Mouse (Mus musculus) MEL (cell line): ENCODE data around the gene Ercc6. TPM values are rescaled to one million over a fixed set of nuclear protein-coding genes. Genes with fewer than 3 reads are reported as not detected.
A peak's percentile ranks its signal among the peaks of the same experiment; 100 is the strongest.

Experiments used
- DNase-seq: peaks from one replicate; pipeline ENCODE4 v3.0.0; 2011; ENCODE audit warnings: low read depth, low spot score
- H3K27ac ChIP-seq: 2 replicates; pipeline ENCODE4 v1.5.1; 2012; ENCODE audit warnings: low read depth, mild to moderate bottlenecking, control low read depth, low read length, moderate library complexity; ENCODE audit not compliant: control insufficient read depth
- H3K27me3 ChIP-seq, 2 experiments: fragments of 150-350 bp in 1 of 2; sonication (generic) in 1 of 2; 2 replicates each; pipeline ENCODE4 v1.6.1; 2012; ENCODE audit warnings: low read length in 2 of 2, mild to moderate bottlenecking in 2 of 2, improper control_type of control experiment in 1 of 2, moderate library complexity in 1 of 2; ENCODE audit not compliant: insufficient read depth in 2 of 2, control insufficient read depth in 1 of 2
- H3K36me3 ChIP-seq, 2 experiments: 2 replicates each; pipeline ENCODE4 v1.6.1; 2012 to 2014; ENCODE audit warnings: low read length in 2 of 2, improper control_type of control experiment in 1 of 2, inconsistent platforms in 1 of 2, mild to moderate bottlenecking in 1 of 2; ENCODE audit not compliant: insufficient read depth in 2 of 2, control insufficient read depth in 1 of 2
- H3K4me1 ChIP-seq, 2 experiments: fragments of 150-350 bp in 1 of 2; sonication (generic) in 1 of 2; 2 replicates each; pipeline ENCODE4 v1.6.1; 2012; ENCODE audit warnings: low read length in 2 of 2, improper control_type of control experiment in 1 of 2, mild to moderate bottlenecking in 1 of 2; ENCODE audit not compliant: insufficient read depth in 2 of 2, control insufficient read depth in 1 of 2
- H3K4me3 ChIP-seq, 2 experiments: fragments of 150-350 bp in 1 of 2; sonication (generic) in 1 of 2; 2 replicates each; pipeline ENCODE4 v1.5.1; 2012; ENCODE audit warnings: low read depth in 2 of 2, low read length in 2 of 2, mild to moderate bottlenecking in 2 of 2, moderate library complexity in 2 of 2, control low read depth in 1 of 2, improper control_type of control experiment in 1 of 2; ENCODE audit not compliant: control insufficient read depth in 1 of 2, insufficient read depth in 1 of 2
- H3K79me2 ChIP-seq: 2 replicates; pipeline ENCODE4 v1.6.1; 2012; ENCODE audit warnings: mild to moderate bottlenecking, low read length, moderate library complexity; ENCODE audit not compliant: control insufficient read depth, poor library complexity, insufficient read depth
- H3K9ac ChIP-seq: 2 replicates; pipeline ENCODE4 v1.6.1; 2012; ENCODE audit warnings: low read depth, mild to moderate bottlenecking, control low read depth, low read length, moderate library complexity; ENCODE audit not compliant: control insufficient read depth, poor library complexity, severe bottlenecking
- H3K9me3 ChIP-seq: fragments of 150-350 bp; sonication (generic); replicated peaks from 2 replicates; pipeline ENCODE4 v1.6.1; 2012; ENCODE audit warnings: mild to moderate bottlenecking, low read length, improper control_type of control experiment, moderate library complexity; ENCODE audit not compliant: insufficient read depth
- BHLHE40 ChIP-seq: IDR thresholded peaks from 2 replicates; pipeline ENCODE4 v1.6.1; 2012; ENCODE audit warnings: low read depth, mild to moderate bottlenecking, inconsistent platforms, low read length, improper control_type of control experiment, borderline replicate concordance
- ELF1 ChIP-seq: IDR thresholded peaks from 2 replicates; pipeline ENCODE4 v1.6.1; 2014; ENCODE audit warnings: low read depth, mild to moderate bottlenecking, inconsistent platforms, low read length, improper control_type of control experiment, moderate library complexity
- EP300 ChIP-seq, 2 experiments: IDR thresholded peaks; 2 replicates each; pipeline ENCODE4 v1.6.1; 2011; ENCODE audit warnings: improper control_type of control experiment in 2 of 2, low read length in 2 of 2, low read depth in 1 of 2, mild to moderate bottlenecking in 1 of 2
- ETS1 ChIP-seq: IDR thresholded peaks from 2 replicates; pipeline ENCODE4 v1.6.1; 2012; ENCODE audit warnings: low read depth, mild to moderate bottlenecking, inconsistent platforms, low read length, improper control_type of control experiment, moderate library complexity
- GABPA ChIP-seq: IDR thresholded peaks from 2 replicates; pipeline ENCODE4 v1.6.1; 2012; ENCODE audit warnings: low read depth, mild to moderate bottlenecking, inconsistent platforms, low read length, improper control_type of control experiment, moderate library complexity
- HCFC1 ChIP-seq: IDR thresholded peaks from 2 replicates; pipeline ENCODE4 v1.6.1; 2012; ENCODE audit warnings: low read depth, mild to moderate bottlenecking, inconsistent platforms, low read length, improper control_type of control experiment, moderate library complexity
- KAT2A ChIP-seq: conservative IDR thresholded peaks from 2 replicates; pipeline ENCODE4 v1.6.1; 2012; ENCODE audit warnings: low read depth, low read length, improper control_type of control experiment, inconsistent platforms
- MAFK ChIP-seq: IDR thresholded peaks from 2 replicates; pipeline ENCODE4 v1.6.1; 2011; ENCODE audit warnings: low read depth, mild to moderate bottlenecking, low read length, improper control_type of control experiment, borderline replicate concordance
- MAZ ChIP-seq: IDR thresholded peaks from 2 replicates; pipeline ENCODE4 v1.6.1; 2012; ENCODE audit warnings: low read depth, mild to moderate bottlenecking, inconsistent platforms, low read length, improper control_type of control experiment
- MEF2A ChIP-seq: IDR thresholded peaks from 2 replicates; pipeline ENCODE4 v1.6.1; 2014; ENCODE audit warnings: low read depth, mild to moderate bottlenecking, inconsistent platforms, low read length, improper control_type of control experiment; ENCODE audit not compliant: poor library complexity, insufficient replicate concordance, severe bottlenecking; ENCODE audit errors: extremely low read depth
- MXI1 ChIP-seq: IDR thresholded peaks from 2 replicates; pipeline ENCODE4 v1.6.1; 2011; ENCODE audit warnings: mild to moderate bottlenecking, low read depth, low read length, improper control_type of control experiment
- MYB ChIP-seq: IDR thresholded peaks from 2 replicates; pipeline ENCODE4 v1.6.1; 2011; ENCODE audit warnings: mild to moderate bottlenecking, low read depth, low read length, improper control_type of control experiment
- MYC ChIP-seq: IDR thresholded peaks from 2 replicates; pipeline ENCODE4 v1.6.1; 2011; ENCODE audit warnings: low read depth, mild to moderate bottlenecking, low read length, improper control_type of control experiment, moderate library complexity
- POLR2AphosphoS2 ChIP-seq: IDR thresholded peaks from 2 replicates; pipeline ENCODE4 v1.6.1; 2011; ENCODE audit warnings: low read length, improper control_type of control experiment
- POLR2AphosphoS5 ChIP-seq: IDR thresholded peaks from 2 replicates; pipeline ENCODE4 v1.6.1; 2012; ENCODE audit warnings: low read depth, borderline replicate concordance, mild to moderate bottlenecking, inconsistent platforms, low read length, moderate library complexity, mixed read lengths
- SIN3A ChIP-seq: IDR thresholded peaks from 2 replicates; pipeline ENCODE4 v1.6.1; 2012; ENCODE audit warnings: low read length, improper control_type of control experiment, inconsistent platforms
- SMC3 ChIP-seq: IDR thresholded peaks from 2 replicates; pipeline ENCODE4 v1.6.1; 2011; ENCODE audit warnings: low read depth, low read length, improper control_type of control experiment
- TBP ChIP-seq: IDR thresholded peaks from 2 replicates; pipeline ENCODE4 v1.8.0; 2011; ENCODE audit warnings: low read depth, low read length, improper control_type of control experiment
- UBTF ChIP-seq: IDR thresholded peaks from 2 replicates; pipeline ENCODE4 v1.6.1; 2012; ENCODE audit warnings: low read depth, mild to moderate bottlenecking, inconsistent platforms, low read length, improper control_type of control experiment, moderate library complexity, borderline replicate concordance; ENCODE audit not compliant: insufficient read depth
- ZC3H11A ChIP-seq: IDR thresholded peaks from 2 replicates; pipeline ENCODE4 v1.6.1; 2012; ENCODE audit warnings: low read depth, mild to moderate bottlenecking, inconsistent platforms, low read length, improper control_type of control experiment
- polyA plus RNA-seq, 2 experiments: library from polyadenylated mRNA; stranded (reverse) in 1 of 2; unstranded in 1 of 2; fragments of >175 nt in 1 of 2; fragments of >200 nt in 1 of 2; gene quantifications; 2 replicates each; pipeline versions ENCODE4 v1.2.1 to v1.2.4; 2012; ENCODE audit warnings: low replicate concordance in 2 of 2, low read depth in 1 of 2; ENCODE audit not compliant: insufficient read length in 2 of 2, insufficient read depth in 1 of 2, missing spikeins in 1 of 2
- total RNA-seq: library from RNA; depleted of rRNA; stranded (reverse); fragments of 300-350 nt; gene quantifications from 2 replicates; pipeline ENCODE4 v1.2.3, GENCODE M21; 2012

Ercc6 gene
- total and polyA plus RNA-seq, 3 experiments = 15.1 to 186 (median 15.4) TPM

GRCm38 (mm10) chr14:32482061-32482460, 31.3 kb upstream of the Ercc6 start (continued):
- TF ChIP-seq SMC3 (peak; percentile 83), ZC3H11A (peak; percentile 81), SIN3A (peak; percentile 45; the same call in 1 of the 2 replicates)

- Histone ChIP-seq H3K9ac (peak overlapping the region; percentile 25; the same call in 1 of the 2 replicates), H3K4me1 (peaks cover 12 to 28% of the 10 kb centered on the region in 2 experiments), H3K27me3 (no peaks in the 10 kb centered on the region; a peak in 1 of 4 replicates), H3K4me3 (peak overlapping the region; percentile 20 to 44), H3K27ac (peak overlapping the region; percentile 39; the same call in 1 of the 2 replicates), H3K9me3 (no peaks in the 10 kb centered on the region), H3K79me2 (no peaks in the 10 kb centered on the region), H3K36me3 (peaks cover 0 to 22% of the 10 kb centered on the region in 2 experiments; a peak in 2 of 4 replicates)
- peak; percentile 82 for DNase-seq
- TF ChIP-seq BHLHE40 = 0 out of 2 replicates have a peak, but pooled peaks have one; percentile 8
- no peak for TF ChIP-seq HCFC1
- no peak for TF ChIP-seq MAZ
- TF ChIP-seq EP300 (IDR thresholded peaks at IDR 0.05; ENCODE audit: low read depth in 1 of 2, low read length in 2 of 2) = peak in 1 of 2 experiments; percentile 30; a peak in 1 of 4 replicates
- 0 out of 2 replicates have a peak, but pooled peaks have one; percentile 34 for TF ChIP-seq TBP
- TF ChIP-seq KAT2A = no peak
- no peak for TF ChIP-seq MYB
- TF ChIP-seq POLR2AphosphoS2 = no peak
- TF ChIP-seq MEF2A = no peak
- TF ChIP-seq ELF1 = no peak
- TF ChIP-seq ETS1 = peak; percentile 63; the same call in 1 of the 2 replicates
- no peak for TF ChIP-seq UBTF
- peak; percentile 85 for TF ChIP-seq MXI1
- TF ChIP-seq POLR2AphosphoS5 = no peak
- TF ChIP-seq MAFK = no peak
- no peak for TF ChIP-seq MYC
- TF ChIP-seq ZC3H11A = no peak
- no peak for TF ChIP-seq GABPA
Measured at GRCm38 (mm10) chr14:32492521-32492920, 20.8 kb upstream of the Ercc6 start.
